Mouse (Mus musculus) cerebral cortex, adult 2 months (tissue): Measurements from ENCODE around the gene Gabrb3.

ENCODE experiments used
- WGBS: fragments of 180-500 bp; shearing (Covaris S2); methylation state at CpG from one replicate; pipeline ENCODE4 v1.1.7; 2018; 5-methylcytosine and 5-hydroxymethylcytosine counted together

Gabrb3 gene

DNA sequence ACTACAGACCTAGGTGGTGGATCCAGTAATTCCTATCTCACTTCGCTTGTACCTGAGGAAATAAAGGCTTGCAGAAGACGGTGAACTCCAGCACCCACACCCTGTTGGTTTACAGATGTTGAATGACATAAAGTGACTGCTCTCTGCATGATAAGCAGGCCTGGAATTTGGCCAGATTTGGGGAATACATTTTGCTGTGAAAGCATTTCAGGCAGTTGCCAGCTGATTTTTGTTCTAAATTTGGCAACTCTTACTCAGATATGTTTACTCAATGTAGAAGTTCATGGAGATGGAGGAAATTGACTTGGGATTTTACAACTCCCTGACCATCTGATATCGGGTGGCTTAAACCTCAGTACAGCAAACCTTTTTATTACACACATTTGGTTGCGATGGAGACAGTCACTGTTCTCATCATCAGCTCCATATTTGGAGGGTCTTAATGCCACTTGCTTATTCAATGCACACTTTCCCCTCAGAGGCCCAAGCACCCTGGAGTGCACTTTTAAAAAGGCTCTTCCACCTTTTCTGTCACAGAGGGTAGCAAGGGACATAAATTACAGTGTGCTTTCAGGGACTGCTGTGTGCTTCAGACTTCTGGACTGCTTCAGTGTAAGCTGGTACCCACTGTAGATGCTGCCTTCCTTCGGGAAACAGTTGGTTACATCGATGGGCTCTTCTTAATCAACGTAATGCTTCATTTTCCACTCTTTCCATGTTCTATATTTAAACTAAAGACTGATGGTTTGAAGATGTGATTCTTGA is 287.7 kb downstream of the Gabrb3 start:
- WGBS: 66% methylated on average over 7 of the region's 7 CpGs

DNA sequence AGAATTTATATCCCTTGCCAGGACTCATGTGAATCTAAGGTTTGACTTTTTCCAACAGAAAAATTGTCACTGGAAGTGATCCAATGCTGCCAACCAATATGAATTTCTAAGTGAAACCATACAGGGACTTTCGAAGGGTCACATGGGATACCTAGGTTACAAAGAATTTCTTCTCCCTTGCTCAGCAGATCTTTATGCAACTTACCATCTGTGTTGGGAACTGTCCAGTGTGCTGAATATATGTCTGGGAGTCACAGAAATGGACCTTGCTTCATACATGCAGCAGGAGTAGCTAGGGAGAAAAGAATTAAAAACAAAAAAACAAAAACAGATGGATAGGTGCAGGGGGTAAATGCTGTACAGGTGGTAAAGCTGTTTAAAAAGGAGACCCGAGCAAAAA is 327.3 kb downstream of the Gabrb3 start:
- 46% methylated on average over 2 of the region's 2 CpGs for WGBS

DNA sequence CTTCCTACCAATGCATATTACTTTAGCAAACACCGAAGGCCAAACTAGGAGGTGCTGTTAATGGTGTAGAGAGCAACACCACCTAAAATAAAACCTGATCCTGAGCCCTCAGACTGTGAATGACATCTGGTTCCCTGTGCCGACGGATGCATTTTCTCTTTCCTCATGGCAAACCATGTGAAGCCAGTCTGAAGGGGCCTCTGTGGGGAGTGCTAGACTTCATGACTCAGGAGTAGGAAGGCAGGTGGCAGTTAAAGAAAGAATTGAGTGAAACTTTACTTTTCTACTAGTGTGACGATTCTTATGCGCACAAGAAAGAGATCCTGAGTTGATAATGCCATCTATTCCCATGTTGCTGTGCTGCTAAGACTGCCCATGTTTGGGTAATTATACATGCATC is 341.0 kb downstream of the Gabrb3 start:
- 55% methylated on average over 5 of the region's 5 CpGs for WGBS

DNA sequence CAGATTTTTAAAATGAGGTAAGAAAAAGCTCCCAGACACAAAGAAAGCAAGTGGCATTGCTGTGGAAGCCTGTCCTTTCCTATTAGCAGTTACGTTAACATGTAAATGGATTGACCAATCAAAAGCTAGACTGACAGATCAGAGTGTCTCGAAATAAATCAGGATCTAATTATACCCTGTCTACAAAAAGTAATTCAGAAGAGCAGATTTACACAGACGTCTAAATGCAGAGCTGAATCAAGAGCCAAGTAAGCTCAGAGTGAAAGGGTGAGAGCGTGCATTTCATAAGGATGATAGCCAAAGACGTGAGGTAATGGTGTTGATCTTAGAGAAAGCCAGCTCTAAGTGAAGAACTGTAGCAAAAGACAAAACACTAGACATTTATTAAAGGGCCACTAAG is 359.3 kb downstream of the Gabrb3 start:
- WGBS: 18% methylated on average over 5 of the region's 5 CpGs

DNA sequence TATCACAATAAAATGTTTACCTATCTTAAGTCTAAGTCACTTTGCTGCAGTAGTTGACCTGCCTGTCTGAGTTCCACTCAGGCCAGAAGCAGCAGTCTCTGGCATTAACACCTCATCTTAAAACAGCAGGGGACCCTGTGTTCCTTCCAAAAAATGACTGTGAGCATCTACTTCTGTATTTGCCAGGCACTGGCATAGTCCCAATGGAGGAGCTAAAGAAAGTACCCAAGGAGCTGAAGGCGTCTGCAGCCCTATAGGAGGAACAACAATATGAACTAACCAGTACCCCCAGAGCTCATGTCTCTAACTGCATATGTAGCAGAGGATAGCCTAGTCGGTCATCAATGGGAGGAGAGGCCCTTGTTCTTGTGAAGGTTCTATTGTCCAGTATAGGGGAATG is 366.6 kb downstream of the Gabrb3 start:
- 39% methylated on average over 2 of the region's 2 CpGs for WGBS

- WGBS: 66% methylated on average over 2 of the region's 2 CpGs
Measured at GRCm38 (mm10) chr7:57787520-57787919, 368.0 kb downstream of the Gabrb3 start.

- 76% methylated on average over 1 of the region's 1 CpGs for WGBS
Measured at GRCm38 (mm10) chr7:57803266-57803665, 383.8 kb downstream of the Gabrb3 start.

GRCm38 (mm10) chr7:57813716-57814115 is 394.2 kb downstream of the Gabrb3 start:
- 61% methylated on average over 1 of the region's 1 CpGs for WGBS

DNA sequence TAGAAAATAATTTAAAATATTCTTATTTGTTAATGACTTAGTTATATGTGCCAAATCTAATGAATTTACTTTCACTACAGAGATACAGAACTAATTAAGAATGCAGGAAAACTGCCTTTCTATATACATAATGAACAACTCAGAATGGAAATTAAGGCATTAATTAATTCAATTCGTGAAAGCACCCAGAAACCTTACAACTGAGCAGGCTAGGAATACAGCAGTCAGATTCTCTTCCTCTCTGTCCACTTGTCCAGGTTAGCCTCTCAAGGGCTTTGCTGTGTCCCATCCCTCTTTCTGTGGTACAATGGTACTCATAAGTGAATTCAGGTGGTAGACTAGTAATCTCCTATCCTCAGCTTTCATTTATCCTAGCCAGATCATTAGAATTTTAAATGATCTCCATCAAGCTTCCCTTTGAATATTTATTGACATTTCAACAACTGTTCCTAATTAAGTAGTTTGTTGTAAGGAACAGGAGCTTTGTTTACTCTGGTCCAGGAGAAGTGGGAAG is 422.9 kb downstream of the Gabrb3 start:
- WGBS: 28% methylated on average over 1 of the region's 1 CpGs

DNA sequence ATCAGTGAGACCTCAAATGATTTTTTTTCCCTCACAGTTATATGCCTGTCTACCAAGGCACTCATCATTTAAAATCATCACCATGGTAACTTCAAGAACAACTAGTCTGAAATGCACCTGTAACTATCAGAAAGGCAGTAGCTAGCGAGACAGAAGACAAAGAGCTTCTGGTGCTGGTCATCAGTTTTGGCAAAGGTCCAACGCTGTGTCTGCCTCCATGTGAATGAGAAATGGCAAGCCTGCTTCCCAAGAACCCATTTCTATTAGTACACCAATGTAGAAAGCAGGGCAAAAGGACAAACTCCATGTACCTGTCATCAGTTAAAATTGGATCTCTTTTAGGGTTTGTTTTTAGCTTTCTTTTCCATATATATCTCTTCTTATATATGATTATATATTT is 448.5 kb downstream of the Gabrb3 start:
- 52% methylated on average over 2 of the region's 2 CpGs for WGBS
